Mouse (Mus musculus) spleen, postnatal 4 days (tissue): ENCODE data around the gene Peg10.
A peak's percentile ranks its signal among the peaks of the same experiment; 100 is the strongest.
"Not testable (repeated sequence)": the region's sequence is repeated elsewhere in the genome, so short reads cannot be mapped to it uniquely, and the experiment has no call there.

Experiments
- DNase-seq, 2 experiments: peaks; one replicate each; pipeline ENCODE4 v3.0.0; 2022; ENCODE audit warnings: low spot score in 2 of 2

The Peg10 gene

GRCm38 (mm10) chr6:4749091-4749490, 2.0 kb downstream of the Peg10 start:
- DNase-seq, result peak; percentile 88 to 92

DNA sequence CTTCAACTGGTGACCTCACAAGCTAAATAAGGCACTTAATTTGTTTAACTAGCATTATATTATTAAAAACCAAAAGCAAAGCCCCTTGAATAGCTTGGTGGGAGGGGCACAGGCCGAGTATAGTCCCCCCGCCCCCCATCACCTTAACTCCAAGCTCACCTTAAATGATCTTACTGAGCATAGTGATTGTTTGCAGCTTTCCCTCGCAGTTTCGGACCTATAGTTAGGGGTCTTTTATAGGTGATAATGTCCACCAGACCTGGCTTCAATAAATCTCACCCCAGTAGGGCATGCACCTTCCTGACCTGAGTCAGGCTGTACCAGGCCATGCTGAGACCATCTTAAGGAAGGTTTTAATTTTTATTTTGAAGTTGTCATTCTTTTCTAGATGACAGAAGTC, 4.2 kb downstream of the Peg10 start:
- no peak for DNase-seq

GRCm38 (mm10) chr6:4754286-4754685, 7.2 kb downstream of the Peg10 start:
- no peak for DNase-seq

- no peak for DNase-seq
These were observed 7.8 kb downstream of the Peg10 start for GRCm38 (mm10) chr6:4754886-4755285.

GRCm38 (mm10) chr6:4761415-4762142, 14.5 kb downstream of the Peg10 start:
- DNase-seq, result not testable (repeated sequence)

GRCm38 (mm10) chr6:4762252-4762651, 15.1 kb downstream of the Peg10 start:
- DNase-seq, result no peak

GRCm38 (mm10) chr6:4796281-4796680, 49.2 kb downstream of the Peg10 start:
- no peak for DNase-seq

DNA sequence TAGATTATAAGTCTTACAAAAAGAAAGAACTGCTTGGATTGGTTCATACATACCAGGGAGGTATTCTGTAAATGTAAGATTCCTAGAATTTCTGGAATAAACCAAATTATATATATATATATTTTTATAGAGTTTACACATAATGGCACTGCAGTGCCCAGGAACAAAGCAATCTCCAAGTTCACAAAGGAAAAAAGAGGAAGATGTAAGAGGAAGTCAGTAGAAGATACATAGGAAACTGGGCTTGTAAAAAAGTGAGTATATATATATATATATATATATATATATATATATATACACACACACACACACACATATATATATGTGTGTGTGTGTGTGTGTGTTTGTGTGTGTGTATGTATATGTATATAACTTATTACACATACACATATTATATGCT, 50.2 kb downstream of the Peg10 start:
- DNase-seq, result not testable (repeated sequence)

DNA sequence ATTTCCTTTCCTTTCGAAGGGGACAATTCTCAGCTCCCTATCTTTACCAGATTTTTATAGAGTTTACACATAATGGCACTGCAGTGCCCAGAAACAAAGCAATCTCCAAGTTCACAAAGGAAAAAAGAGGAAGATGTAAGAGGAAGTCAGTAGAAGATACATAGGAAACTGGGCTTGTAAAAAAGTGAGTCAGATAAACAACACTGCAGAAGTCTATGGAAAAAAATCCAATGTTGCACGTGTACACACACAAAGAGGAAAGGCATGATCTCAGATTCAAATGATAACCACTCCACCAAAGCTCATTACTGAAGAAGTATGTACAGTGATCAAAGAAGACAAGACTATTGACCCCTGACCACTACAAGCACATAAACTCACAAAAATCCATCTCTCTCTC, 51.3 kb downstream of the Peg10 start:
- DNase-seq, result no peak

DNA sequence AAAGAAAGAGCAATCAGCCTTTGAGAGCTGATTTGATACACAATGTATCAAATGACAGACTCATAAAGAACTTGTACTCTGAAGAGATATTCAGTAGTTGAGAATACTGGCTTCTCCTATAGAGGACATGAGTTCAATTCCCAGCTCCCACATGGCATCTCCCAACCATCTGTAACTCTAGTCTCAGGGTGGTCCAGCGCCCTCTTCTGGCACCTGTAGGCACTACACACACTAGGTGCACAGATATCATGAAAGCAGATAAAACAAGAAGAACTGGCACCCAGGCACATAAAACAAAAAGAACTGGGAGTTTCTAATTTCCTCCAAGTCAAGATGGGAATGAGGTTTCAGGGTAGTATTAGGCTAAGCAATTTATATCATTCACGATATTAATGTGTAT, 52.3 kb downstream of the Peg10 start:
- no peak for DNase-seq

DNA sequence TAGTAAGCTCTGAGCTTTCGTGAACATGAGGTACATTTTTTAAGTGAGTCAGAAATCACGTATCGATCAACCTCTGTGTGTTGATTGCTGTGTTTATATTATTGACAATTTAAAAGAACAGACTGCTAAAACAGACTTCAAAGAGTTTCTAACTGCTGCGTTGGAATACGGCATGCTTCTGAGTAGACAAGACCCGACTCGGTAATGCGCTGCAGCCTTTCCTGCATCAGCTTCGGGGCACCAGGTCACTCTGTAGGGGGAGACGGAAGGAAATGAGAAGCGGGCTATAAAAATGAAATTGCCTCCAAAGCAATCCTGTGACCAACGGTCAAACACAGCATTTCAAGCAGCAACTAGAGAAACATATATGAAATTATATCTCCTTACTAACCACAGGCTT, 59.9 kb downstream of the Peg10 start:
- DNase-seq, result no peak
